Mouse (Mus musculus) heart, postnatal 14 days (tissue): ENCODE measurements at regions not wholly inside any gene's neighbourhood (a gene's known extent, or its start where the extent isn't known, plus 50 kb on each side); places are given as distances from the start of the nearest gene placed in this dataset.

Experiments used
- DNase-seq, 2 experiments: peaks; one replicate each; pipeline ENCODE4 v3.0.0; 2021 to 2022
- intact Hi-C: fragments of 180-260 bp; cut with DNase I; formaldehyde crosslinking; loops from one replicate; pipeline ENCODE4 v1.15.1; 2025

DNA sequence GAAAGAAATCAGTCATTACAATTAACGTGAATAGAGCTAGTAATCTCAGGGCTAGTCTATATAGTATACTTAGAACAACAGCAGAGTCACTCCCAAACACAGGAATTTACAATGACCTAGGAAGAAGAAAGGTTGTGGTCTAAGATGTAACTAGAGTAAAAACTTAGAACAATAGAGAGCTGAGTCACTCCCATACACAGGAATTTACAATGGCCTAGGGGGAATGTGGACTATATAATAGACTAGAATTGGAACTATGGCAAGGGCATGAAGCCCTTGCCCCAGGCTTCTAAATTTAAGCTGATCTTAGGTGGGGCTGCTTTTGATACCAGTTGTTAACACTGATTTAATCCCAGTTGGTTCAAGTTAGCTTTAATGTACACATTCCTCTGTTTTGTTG is 1956.9 kb upstream of the Cdh20 start:
- intact Hi-C loops = no loop called here
- DNase-seq = no peak

- intact Hi-C loops = no loop called here
- DNase-seq = peak; percentile 0 to 1
These were observed 1943.3 kb upstream of the Cdh20 start for GRCm38 (mm10) chr1:102825056-102825455.

- no peak for DNase-seq
- intact Hi-C loops = no loop called here
These were observed 1905.9 kb upstream of the Cdh20 start for GRCm38 (mm10) chr1:102862418-102862817.

DNA sequence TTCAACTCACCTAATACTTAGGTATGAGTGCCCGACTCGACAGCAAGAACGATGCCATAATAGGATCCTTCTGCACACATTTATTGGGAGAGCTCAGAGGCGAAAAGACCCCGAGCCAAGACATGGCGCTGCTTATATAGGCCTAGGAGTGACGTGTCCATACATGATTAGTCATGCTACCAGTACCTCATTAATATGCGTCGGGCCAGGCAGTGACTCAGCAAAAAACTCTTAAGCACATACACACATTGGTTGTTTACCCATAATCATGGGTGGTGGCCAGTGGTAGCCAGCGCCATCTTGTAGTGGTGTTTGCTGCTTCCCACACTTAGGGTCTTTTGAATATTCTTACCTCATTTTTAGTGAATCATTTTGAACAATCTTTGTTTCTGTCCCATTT is 1889.2 kb upstream of the Cdh20 start:
- intact Hi-C loops = no loop called here
- no peak for DNase-seq

DNA sequence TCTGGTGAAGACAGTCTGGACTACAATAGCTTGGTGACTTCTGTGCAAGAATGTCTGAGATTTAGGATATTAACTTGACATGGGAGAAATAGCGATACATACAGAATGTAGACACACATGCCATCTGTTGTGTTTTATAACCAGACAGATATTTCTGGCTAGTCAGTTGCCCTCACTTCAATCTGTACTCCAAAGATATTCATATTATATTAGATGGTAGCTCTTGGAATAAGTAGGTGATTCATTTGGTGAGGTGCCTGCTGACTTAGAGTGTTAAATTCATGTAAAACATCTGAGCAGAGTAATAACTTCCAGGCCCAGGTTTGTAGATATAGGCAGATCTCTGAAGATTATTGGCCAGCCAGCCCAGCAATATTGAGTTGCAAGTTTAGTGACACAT is 1869.2 kb upstream of the Cdh20 start:
- no peak for DNase-seq
- intact Hi-C loops = no loop called here

- intact Hi-C loops = no loop called here
- no peak for DNase-seq
These were observed 1845.2 kb upstream of the Cdh20 start for GRCm38 (mm10) chr1:102923150-102923549.
